Comparison of ENCODE assay signal across 8 mouse cellular contexts in genomic region chr2:30061215-30062166, GRCm38 (mm10). TPM values are rescaled to one million over a fixed set of nuclear protein-coding genes. Genes with fewer than 3 reads are reported as not detected.
A peak's percentile ranks its signal among the peaks of the same experiment; 100 is the strongest.
DNase-seq lines count a peak whose midpoint lies in the region; ATAC-seq and TF ChIP-seq lines count a peak whose summit lies in the region.

No protein-coding gene starts in this region.

- 8% methylated on average over 37 of the region's 37 CpGs for WGBS in embryonic facial prominence, embryonic 12.5 days
- 8% methylated on average over 37 of the region's 37 CpGs for WGBS in limb, embryonic 12.5 days
- WGBS in midbrain, embryonic 11.5 days: 9% methylated on average over 35 of the region's 37 CpGs
- WGBS in stomach, postnatal 0 days: 7% methylated on average over 37 of the region's 37 CpGs

- peak overlapping the region; percentile 70 for H3K9ac ChIP-seq in embryonic facial prominence, embryonic 12.5 days
- peak overlapping the region; percentile 81 for H3K9ac ChIP-seq in limb, embryonic 12.5 days (replicated peaks)
- H3K9ac ChIP-seq in midbrain, embryonic 11.5 days (ENCODE audit: low read length): peak overlapping the region; percentile 81
- peak overlapping the region; percentile 75 for H3K9ac ChIP-seq in stomach, postnatal 0 days (ENCODE audit: low read length)

- no peak for ATAC-seq in embryonic facial prominence, embryonic 12.5 days (ENCODE audit: insufficient number of reproducible peaks, insufficient read depth, low FRiP score, low TSS enrichment)
- 0 out of 2 replicates have a peak, but pooled peaks have one; percentile 13 for ATAC-seq in limb, embryonic 12.5 days (ENCODE audit: insufficient number of reproducible peaks, insufficient read depth, low FRiP score, low TSS enrichment, low read depth)
- peak; percentile 9; the same call in 1 of the 2 replicates for ATAC-seq in midbrain, embryonic 11.5 days (ENCODE audit: low FRiP score)
- ATAC-seq in stomach, postnatal 0 days (ENCODE audit: low FRiP score, low TSS enrichment): no peak

- H3K4me1 ChIP-seq in embryonic facial prominence, embryonic 12.5 days: peaks cover 36% of the 10 kb centered on the region
- peaks cover 39% of the 10 kb centered on the region for H3K4me1 ChIP-seq in limb, embryonic 12.5 days (replicated peaks)
- H3K4me1 ChIP-seq in midbrain, embryonic 11.5 days (ENCODE audit: control insufficient read depth, insufficient read depth, low read length): peaks cover 31% of the 10 kb centered on the region
- H3K4me1 ChIP-seq in stomach, postnatal 0 days (replicated peaks; ENCODE audit: control insufficient read depth, insufficient read depth): peaks cover 2% of the 10 kb centered on the region; the same call in 1 of the 2 replicates

- H3K4me3 ChIP-seq in C2C12 (ENCODE audit: insufficient read depth, poor library complexity, severe bottlenecking): peak overlapping the region; percentile 90
- H3K4me3 ChIP-seq in embryonic facial prominence, embryonic 12.5 days: peak overlapping the region; percentile 58
- H3K4me3 ChIP-seq in limb, embryonic 12.5 days (replicated peaks): peak overlapping the region; percentile 62
- peak overlapping the region; percentile 65 for H3K4me3 ChIP-seq in midbrain, embryonic 11.5 days (ENCODE audit: low read depth, low read length)
- peak overlapping the region; percentile 54 for H3K4me3 ChIP-seq in stomach, postnatal 0 days (ENCODE audit: low read depth, low read length)

- no peaks in the 10 kb centered on the region for H3K36me3 ChIP-seq in C2C12 (ENCODE audit: control insufficient read depth, insufficient read depth)
- H3K36me3 ChIP-seq in embryonic facial prominence, embryonic 12.5 days: no peaks in the 10 kb centered on the region
- H3K36me3 ChIP-seq in limb, embryonic 12.5 days: no peaks in the 10 kb centered on the region
- H3K36me3 ChIP-seq in midbrain, embryonic 11.5 days (ENCODE audit: control insufficient read depth, insufficient read depth, low read length): no peaks in the 10 kb centered on the region
- no peaks in the 10 kb centered on the region for H3K36me3 ChIP-seq in stomach, postnatal 0 days (ENCODE audit: control insufficient read depth, insufficient read depth, low read length)

- TF ChIP-seq EP300 in stomach, postnatal 0 days (optimal IDR thresholded peaks at IDR 0.05): no peak

- peaks cover 36% of the 10 kb centered on the region for H3K79me3 ChIP-seq in C2C12 (ENCODE audit: low read depth)

- H3K4me2 ChIP-seq in embryonic facial prominence, embryonic 12.5 days (replicated peaks): peak overlapping the region; percentile 62
- peak overlapping the region; percentile 85 for H3K4me2 ChIP-seq in limb, embryonic 12.5 days
- peak overlapping the region; percentile 95 for H3K4me2 ChIP-seq in midbrain, embryonic 11.5 days
- peak overlapping the region; percentile 91 for H3K4me2 ChIP-seq in stomach, postnatal 0 days (replicated peaks; ENCODE audit: low read depth)

- DNase-seq in NIH3T3 (ENCODE audit: low read depth): peak; percentile 65
- DNase-seq in heart, postnatal 14 days: peak; percentile 39 to 43
- peak; percentile 96 for DNase-seq in midbrain, embryonic 11.5 days (ENCODE audit: low spot score, missing footprints)
- peak; percentile 55 for DNase-seq in stomach, postnatal 0 days (ENCODE audit: low spot score)
- DNase-seq in frontal cortex, postnatal 36 days (ENCODE audit: low spot score in 2 of 2): no peak

- H3ac ChIP-seq in C2C12 (ENCODE audit: control insufficient read depth, insufficient read length, low read depth): peak overlapping the region; percentile 97

- H3K9me3 ChIP-seq in embryonic facial prominence, embryonic 12.5 days: no peaks in the 10 kb centered on the region
- H3K9me3 ChIP-seq in limb, embryonic 12.5 days: no peaks in the 10 kb centered on the region
- H3K9me3 ChIP-seq in midbrain, embryonic 11.5 days (ENCODE audit: control insufficient read depth, low read length): no peaks in the 10 kb centered on the region
- H3K9me3 ChIP-seq in stomach, postnatal 0 days (ENCODE audit: control insufficient read depth, low read length): no peaks in the 10 kb centered on the region

- intact Hi-C loops in heart, postnatal 14 days (cut with DNase I): no loop called here

- peaks cover 46% of the 10 kb centered on the region for H3K79me2 ChIP-seq in C2C12 (ENCODE audit: control insufficient read depth, insufficient read depth)

- no peak for TF ChIP-seq CTCF in C2C12 (IDR thresholded peaks at IDR 0.05; ENCODE audit: control insufficient read depth, insufficient read depth, insufficient read length)
- no peak for TF ChIP-seq CTCF in stomach, postnatal 0 days (IDR thresholded peaks at IDR 0.05; ENCODE audit: low read depth)

- no peaks in the 10 kb centered on the region for H3K27me3 ChIP-seq in C2C12 (ENCODE audit: control insufficient read depth, insufficient read depth, insufficient read length)
- no peaks in the 10 kb centered on the region for H3K27me3 ChIP-seq in embryonic facial prominence, embryonic 12.5 days
- H3K27me3 ChIP-seq in limb, embryonic 12.5 days: no peaks in the 10 kb centered on the region
- no peaks in the 10 kb centered on the region for H3K27me3 ChIP-seq in midbrain, embryonic 11.5 days (ENCODE audit: control insufficient read depth, insufficient read depth, low read length)
- no peaks in the 10 kb centered on the region for H3K27me3 ChIP-seq in stomach, postnatal 0 days (ENCODE audit: control insufficient read depth, insufficient read depth, low read length)

- H3K27ac ChIP-seq in embryonic facial prominence, embryonic 12.5 days: peak overlapping the region; percentile 93
- peak overlapping the region; percentile 96 for H3K27ac ChIP-seq in limb, embryonic 12.5 days
- peak overlapping the region; percentile 87 for H3K27ac ChIP-seq in midbrain, embryonic 11.5 days (ENCODE audit: low read depth, low read length)
- H3K27ac ChIP-seq in stomach, postnatal 0 days (replicated peaks): peak overlapping the region; percentile 93

TF ChIP-seq in C2C12, 6 proteins besides CTCF, POLR2A, EP300 and RAD21:
- no peak for TF ChIP-seq FOSL1 (IDR thresholded peaks at IDR 0.05; ENCODE audit: insufficient read depth, low read length, poor library complexity, severe bottlenecking)
TF ChIP-seq in C2C12: peak in this region for 0.

RNA-seq across cellular contexts. Expression of gene Set, which starts 4.3 kb away (rescaled TPM):
- polyA plus RNA-seq in C2C12 (2012; fragmentation: generic; extraction: Trizol): 312 TPM
- 644 and 679 TPM in 2 replicates for polyA plus RNA-seq in embryonic facial prominence, embryonic 12.5 days (2016; fragmentation: Nextera tagmentation; extraction: Ambion mirVana)
- total RNA-seq in heart, postnatal 14 days (2021): 10 to 100 TPM; 93.9 to 97.0 TPM
- 720 and 722 TPM in 2 replicates for polyA plus RNA-seq in limb, embryonic 12.5 days (2016; fragmentation: Nextera tagmentation; extraction: Ambion mirVana)
- 741 and 754 TPM in 2 replicates for polyA plus RNA-seq in midbrain, embryonic 11.5 days (2014; fragmentation: Nextera tagmentation; extraction: Ambion mirVana)
- 202 and 206 TPM in 2 replicates for polyA plus RNA-seq in stomach, postnatal 0 days (2015; fragmentation: Nextera tagmentation; extraction: Ambion mirVana)

RNA-seq across cellular contexts. Expression of gene Wdr34, which starts 12.8 kb away (rescaled TPM):
- 16.4 TPM for polyA plus RNA-seq in C2C12 (2012; fragmentation: generic; extraction: Trizol)
- polyA plus RNA-seq in embryonic facial prominence, embryonic 12.5 days (2016; fragmentation: Nextera tagmentation; extraction: Ambion mirVana): 43.9 and 46.0 TPM in 2 replicates
- total RNA-seq in heart, postnatal 14 days (2021): 1 to 10 TPM; 7.2 TPM
- 37.7 and 43.1 TPM in 2 replicates for polyA plus RNA-seq in limb, embryonic 12.5 days (2016; fragmentation: Nextera tagmentation; extraction: Ambion mirVana)
- polyA plus RNA-seq in midbrain, embryonic 11.5 days (2014; fragmentation: Nextera tagmentation; extraction: Ambion mirVana): 25.5 and 25.9 TPM in 2 replicates
- polyA plus RNA-seq in stomach, postnatal 0 days (2015; fragmentation: Nextera tagmentation; extraction: Ambion mirVana): 10.9 and 13.2 TPM in 2 replicates

RNA-seq across cellular contexts. Expression of gene Pkn3, which starts 16.0 kb away (rescaled TPM):
- 5.5 TPM for polyA plus RNA-seq in C2C12 (2012; fragmentation: generic; extraction: Trizol)
- 9.3 and 11.6 TPM in 2 replicates for polyA plus RNA-seq in embryonic facial prominence, embryonic 12.5 days (2016; fragmentation: Nextera tagmentation; extraction: Ambion mirVana)
- 10 to 100 TPM; 10.3 to 12.2 TPM for total RNA-seq in heart, postnatal 14 days (2021)
- polyA plus RNA-seq in limb, embryonic 12.5 days (2016; fragmentation: Nextera tagmentation; extraction: Ambion mirVana): 12.3 and 14.1 TPM in 2 replicates
- 6.4 and 8.4 TPM in 2 replicates for polyA plus RNA-seq in midbrain, embryonic 11.5 days (2014; fragmentation: Nextera tagmentation; extraction: Ambion mirVana)
- polyA plus RNA-seq in stomach, postnatal 0 days (2015; fragmentation: Nextera tagmentation; extraction: Ambion mirVana): 3.0 and 3.1 TPM in 2 replicates

RNA-seq across cellular contexts. Expression of gene Zdhhc12, which starts 32.0 kb away (rescaled TPM):
- 31.5 TPM for polyA plus RNA-seq in C2C12 (2012; fragmentation: generic; extraction: Trizol)
- 26.8 and 27.7 TPM in 2 replicates for polyA plus RNA-seq in embryonic facial prominence, embryonic 12.5 days (2016; fragmentation: Nextera tagmentation; extraction: Ambion mirVana)
- 1 to 10 TPM; 5.2 to 5.6 TPM for total RNA-seq in heart, postnatal 14 days (2021)
- polyA plus RNA-seq in limb, embryonic 12.5 days (2016; fragmentation: Nextera tagmentation; extraction: Ambion mirVana): 26.0 and 28.2 TPM in 2 replicates
- polyA plus RNA-seq in midbrain, embryonic 11.5 days (2014; fragmentation: Nextera tagmentation; extraction: Ambion mirVana): 28.0 and 30.6 TPM in 2 replicates
- 27.7 and 27.8 TPM in 2 replicates for polyA plus RNA-seq in stomach, postnatal 0 days (2015; fragmentation: Nextera tagmentation; extraction: Ambion mirVana)

Comparison
In these comparisons a context has a peak if more than half of its experiments do, and no peak if none do; other contexts are left out.
1. DNase-seq: peak in NIH3T3 (single experiment), heart, postnatal 14 days (2 of 2), midbrain, embryonic 11.5 days (single experiment) and stomach, postnatal 0 days (single experiment); none in frontal cortex, postnatal 36 days (0 of 2).
2. ATAC-seq: peak in limb, embryonic 12.5 days (single experiment) and midbrain, embryonic 11.5 days (single experiment); none in embryonic facial prominence, embryonic 12.5 days (single experiment) and stomach, postnatal 0 days (single experiment).
3. Peak in every context shown above with its lines, with median percentiles within 50 percentile points of each other: H3K4me3 ChIP-seq, H3K27ac ChIP-seq, H3K4me2 ChIP-seq and H3K9ac ChIP-seq.